Mouse (Mus musculus) left cerebral cortex, postnatal 10 days (tissue): ENCODE measurements around the gene Mast1. TPM values are rescaled to one million over a fixed set of nuclear protein-coding genes. Genes with fewer than 3 reads are reported as not detected.
"Not testable (repeated sequence)": the region's sequence is repeated elsewhere in the genome, so short reads cannot be mapped to it uniquely, and the experiment has no call there.

Experiments used
- DNase-seq, 2 experiments: peaks; one replicate each; pipeline ENCODE4 v3.0.0; 2021 to 2022; ENCODE audit warnings: low spot score in 2 of 2, mixed read lengths in 1 of 2; ENCODE audit errors: extremely low spot score in 1 of 2
- intact Hi-C: fragments of 180-260 bp; cut with DNase I; formaldehyde crosslinking; loops from one replicate; pipeline ENCODE4 v1.15.1; 2025
- total RNA-seq, 2 experiments: library from RNA; stranded (reverse); gene quantifications; 2 replicates each; pipeline ENCODE4 v1.2.3; 2021

The Mast1 gene
- total RNA-seq, 2 experiments from 2014 or later, result 183 to 187 TPM

DNA sequence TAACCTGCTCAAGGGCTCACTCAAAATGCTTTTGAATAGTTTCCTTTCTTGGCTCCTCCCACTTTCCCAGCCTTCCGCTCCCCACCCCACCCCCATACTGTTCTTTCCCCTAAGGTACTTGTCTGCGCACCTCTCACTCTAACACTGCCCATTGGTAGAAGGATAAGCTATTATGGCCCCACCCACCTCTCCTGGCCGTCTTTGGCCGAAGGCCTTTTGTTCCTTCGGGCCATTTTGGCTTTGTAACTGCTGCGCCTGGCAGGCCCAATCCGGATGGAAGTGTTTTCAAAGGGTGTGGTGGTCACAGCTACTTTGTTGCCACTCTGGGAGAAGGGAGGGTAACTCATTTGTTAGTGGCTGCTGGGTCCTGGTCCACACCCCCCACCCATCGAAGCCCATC lies 21.9 kb downstream of the Mast1 start:
- intact Hi-C loops, result no loop called here
- DNase-seq, result no peak

DNA sequence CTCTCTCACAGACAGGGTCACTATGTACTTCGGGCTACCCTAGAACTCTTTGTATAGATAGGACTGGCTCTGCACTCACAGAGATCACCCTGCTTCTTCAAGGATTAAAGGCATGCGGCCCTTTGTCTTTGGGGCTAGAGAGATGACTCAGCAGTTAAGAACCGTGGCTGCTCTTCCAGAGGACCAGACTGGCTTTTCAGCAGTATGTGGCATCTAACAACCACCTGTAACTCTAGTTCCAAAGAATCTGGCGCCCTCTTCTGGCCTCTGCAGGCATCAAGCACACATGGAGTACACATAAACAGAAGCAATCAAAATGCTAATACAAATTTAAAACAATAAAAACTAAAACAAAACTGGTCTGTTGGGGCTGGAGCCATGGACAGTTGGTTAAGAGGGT lies 23.2 kb downstream of the Mast1 start:
- intact Hi-C loops, result no loop called here
- DNase-seq, result peak in 1 of 2 experiments; percentile 51

DNA sequence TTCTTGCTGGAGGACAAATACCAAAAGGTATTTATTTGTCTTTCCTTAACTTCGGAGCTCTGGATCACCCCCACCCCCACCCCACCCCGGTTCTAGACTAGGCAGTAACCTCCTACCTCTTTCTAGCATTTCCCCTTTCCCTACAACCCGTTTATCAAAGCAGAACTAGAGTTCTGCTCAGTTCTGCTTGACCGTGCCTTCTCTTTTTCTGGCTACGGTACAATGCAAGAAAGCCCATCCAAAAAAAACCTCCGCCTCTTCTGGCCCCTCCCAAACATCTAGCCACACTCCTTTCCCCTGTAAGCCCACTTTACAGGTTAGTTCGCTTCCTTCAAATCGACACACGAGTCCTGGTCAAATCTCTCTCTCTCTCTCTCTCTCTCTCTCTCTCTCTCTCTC lies 23.7 kb downstream of the Mast1 start:
- intact Hi-C loops, result no loop called here
- no peak for DNase-seq

DNA sequence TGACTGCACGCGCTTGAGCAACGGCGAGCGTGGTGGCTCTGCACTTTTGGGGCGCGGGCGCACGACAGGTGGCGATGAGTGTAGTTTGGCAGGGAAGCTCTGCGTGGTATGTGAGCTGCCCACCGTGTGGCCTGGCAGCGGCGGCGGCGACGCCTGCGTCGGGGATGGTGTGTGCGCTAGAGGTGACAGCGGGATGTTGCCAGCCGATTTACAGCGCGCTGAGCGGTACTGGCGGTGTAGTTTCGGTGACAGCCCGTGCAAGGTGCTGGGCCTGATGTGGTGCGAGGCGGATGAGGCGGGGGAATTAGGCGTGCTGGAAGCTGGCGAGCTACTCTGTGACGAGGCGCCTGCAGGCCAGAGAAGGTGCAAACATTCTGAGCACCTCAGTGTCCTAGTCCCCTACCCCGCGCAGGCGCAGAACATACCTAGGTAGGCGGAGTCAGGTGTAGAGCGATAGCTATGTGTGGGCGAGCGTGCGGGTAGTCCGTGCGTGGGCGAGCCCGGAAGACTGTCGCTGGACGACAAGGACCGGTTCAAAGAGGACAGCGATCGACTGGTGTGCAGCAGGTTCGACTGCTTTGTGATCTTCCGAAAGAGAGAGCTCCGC lies 24.2 kb downstream of the Mast1 start:
- intact Hi-C loops, result no loop called here
- DNase-seq, result peak in 1 of 2 experiments; percentile 73

DNA sequence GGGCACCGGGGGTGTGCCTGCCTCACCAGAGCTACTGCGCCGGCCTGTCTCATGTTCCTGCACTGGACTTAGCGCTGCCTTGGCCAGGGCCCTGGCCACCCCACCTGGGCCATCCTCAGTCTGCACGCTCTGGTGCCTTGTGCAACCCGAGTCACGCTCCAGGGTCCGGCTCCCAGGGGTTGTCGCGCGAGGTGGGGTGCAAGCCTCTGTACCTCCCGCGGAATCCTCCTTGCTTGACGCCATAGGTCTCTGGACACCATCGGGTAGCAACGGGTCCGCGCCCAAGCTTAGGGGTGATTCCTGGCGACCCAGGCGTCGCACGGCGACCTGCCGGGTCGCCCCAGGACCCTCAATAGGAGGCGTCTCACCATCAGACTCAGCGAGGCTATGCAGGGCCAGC lies 24.8 kb downstream of the Mast1 start:
- intact Hi-C loops, result no loop called here

DNA sequence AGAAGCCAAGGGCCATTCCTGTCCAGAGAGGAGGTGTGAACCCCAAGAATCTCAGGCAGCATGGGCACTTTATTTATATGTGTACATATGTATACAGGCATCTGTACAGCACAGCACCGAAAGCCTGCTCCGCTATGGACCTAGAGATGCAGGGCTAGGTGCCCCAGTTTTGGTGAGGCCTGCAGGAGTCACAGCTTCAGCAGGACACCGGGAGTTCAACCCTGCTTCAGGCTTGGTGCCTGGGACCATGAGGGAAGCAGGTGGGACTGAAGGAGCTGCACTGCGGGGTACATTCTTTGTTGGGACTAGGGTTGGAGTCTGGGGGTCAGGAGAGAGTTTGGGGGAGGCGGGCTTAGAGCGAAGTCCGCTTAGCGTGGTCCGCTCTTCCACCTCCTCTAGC lies 25.3 kb downstream of the Mast1 start:
- intact Hi-C loops, result no loop called here
- DNase-seq, result no peak

More for the DNA sequence above, 24.8 kb downstream of the Mast1 start:
- no peak for DNase-seq

DNA sequence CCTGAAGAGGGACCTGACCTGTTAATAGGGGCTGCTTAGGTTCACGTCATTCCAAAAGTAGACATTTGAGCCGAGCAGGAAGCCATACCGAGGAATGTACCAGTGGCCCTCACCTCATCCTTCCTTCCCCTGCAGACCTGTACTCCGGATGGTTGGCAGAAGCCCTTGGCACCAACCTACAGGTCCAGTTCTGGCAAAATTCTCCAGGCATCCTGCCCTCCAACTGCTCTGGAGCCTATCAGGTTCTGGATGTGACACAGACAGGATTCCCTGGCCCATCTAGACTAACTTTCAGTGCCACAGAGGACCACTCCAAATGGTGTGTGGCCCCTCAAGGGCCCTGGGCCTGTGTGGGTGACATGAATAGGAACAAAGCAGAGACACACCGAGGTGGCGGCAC lies 26.6 kb downstream of the Mast1 start:
- no peak for DNase-seq
- intact Hi-C loops, result no loop called here

DNA sequence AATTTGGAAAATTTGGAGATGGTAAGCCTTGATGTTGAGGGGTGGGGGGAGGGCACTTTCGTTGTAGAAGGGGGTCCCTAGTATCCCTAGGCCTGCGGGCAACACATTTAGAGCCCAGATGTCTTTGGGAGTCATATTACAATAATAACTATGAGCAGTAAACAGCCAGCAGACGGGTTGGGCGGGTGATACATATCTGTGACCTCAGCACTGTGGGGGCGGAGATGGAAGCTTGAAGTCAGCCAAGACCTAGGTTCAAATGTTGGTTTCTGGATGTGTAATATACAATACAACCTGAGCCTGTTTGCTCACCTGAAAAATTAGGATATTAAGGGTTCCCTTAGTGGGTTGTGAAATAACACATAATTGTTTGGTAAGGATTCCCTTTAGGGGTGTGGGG lies 27.2 kb downstream of the Mast1 start:
- no peak for DNase-seq
- intact Hi-C loops, result no loop called here

DNA sequence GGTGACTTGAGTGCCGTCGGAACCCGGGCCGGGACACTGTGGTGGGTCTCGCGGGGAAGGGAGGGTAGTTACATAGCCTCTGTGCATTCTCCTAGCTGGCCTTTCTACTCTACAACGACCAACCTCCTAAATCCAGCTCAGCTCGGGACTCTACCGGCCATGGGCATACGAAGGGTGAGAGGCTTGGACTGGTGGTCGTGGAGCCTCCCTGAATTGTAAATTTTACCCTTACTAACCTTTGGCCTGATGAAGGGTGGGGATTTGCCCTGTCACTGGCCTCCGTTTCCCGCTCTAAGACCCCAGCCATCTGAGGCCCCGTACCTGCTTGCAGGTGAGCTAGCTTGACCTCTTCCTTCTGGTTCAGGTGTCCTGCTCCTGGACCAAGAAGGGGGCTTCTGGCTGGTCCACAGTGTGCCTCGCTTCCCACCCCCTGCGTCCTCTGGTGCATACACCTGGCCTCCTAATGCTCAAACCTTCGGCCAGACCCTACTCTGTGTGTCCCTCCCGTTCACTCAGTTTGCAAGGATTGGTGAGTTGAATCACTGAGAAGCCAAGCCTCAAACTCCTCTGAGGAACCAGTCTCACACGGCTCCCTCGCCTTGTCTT lies 27.9 kb downstream of the Mast1 start:
- DNase-seq, result no peak
- intact Hi-C loops, result no loop called here

DNA sequence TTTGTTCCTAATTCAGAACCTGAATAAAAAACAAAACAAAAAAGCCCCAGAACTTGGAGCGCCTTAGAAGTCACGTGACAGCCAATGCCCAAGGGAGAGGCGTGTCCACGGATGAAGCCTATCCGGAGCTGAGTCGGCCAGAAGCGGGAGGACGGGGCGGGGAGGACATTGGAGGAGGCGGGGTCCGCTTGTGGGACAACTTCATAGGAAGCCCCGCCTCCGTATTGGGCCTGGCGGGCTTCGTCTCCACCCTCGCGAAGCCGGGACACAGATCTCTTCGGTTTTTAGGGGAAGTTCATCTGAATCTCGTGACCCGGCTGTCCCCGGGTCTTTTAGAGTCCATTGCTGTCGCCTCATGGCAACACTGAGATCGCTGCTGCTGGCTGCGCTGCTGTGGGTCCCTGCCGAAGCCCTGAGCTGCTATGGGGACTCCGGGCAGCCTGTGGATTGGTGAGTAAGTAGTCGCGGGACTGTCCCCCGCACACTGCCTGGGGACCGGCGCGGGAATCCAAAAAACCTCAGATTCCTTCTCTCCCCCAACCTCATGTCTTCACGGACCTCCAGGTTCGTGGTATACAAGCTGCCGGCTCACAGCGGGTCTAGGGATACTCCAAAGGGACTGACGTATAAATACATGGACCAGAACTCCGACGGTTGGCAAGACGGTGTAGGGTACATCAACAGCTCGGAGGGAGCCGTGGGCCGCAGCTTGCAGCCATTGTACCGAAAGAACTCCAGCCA lies 28.6 kb downstream of the Mast1 start, which contains the start of gene Dnase2a:
Gene Dnase2a (plus strand): TSS at position 140 of the 741 bp plus-strand sequence.
- peak; percentile 82 to 98 for DNase-seq

DNA sequence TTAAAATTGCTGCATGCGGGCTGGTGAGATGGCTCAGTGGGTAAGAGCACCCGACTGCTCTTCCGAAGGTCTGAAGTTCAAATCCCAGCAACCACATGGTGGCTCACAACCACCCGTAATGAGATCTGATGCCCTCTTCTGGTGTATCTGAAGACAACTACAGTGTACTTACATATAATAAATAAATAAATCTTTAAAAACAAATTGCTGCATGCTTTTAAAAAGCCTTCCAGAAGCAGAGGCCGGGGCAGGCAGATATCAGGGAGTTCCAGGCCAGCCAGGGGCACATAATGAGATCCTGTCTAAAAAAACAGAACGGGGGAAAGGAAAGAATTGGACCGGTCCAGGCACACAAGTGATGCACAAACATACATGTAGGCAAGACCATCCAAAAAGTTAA lies 29.2 kb downstream of the Mast1 start:
- DNase-seq, intact Hi-C loops: not testable (repeated sequence)

More for the DNA sequence above, 28.6 kb downstream of the Mast1 start, which contains the start of gene Dnase2a:
- intact Hi-C loops, result no loop called here

DNA sequence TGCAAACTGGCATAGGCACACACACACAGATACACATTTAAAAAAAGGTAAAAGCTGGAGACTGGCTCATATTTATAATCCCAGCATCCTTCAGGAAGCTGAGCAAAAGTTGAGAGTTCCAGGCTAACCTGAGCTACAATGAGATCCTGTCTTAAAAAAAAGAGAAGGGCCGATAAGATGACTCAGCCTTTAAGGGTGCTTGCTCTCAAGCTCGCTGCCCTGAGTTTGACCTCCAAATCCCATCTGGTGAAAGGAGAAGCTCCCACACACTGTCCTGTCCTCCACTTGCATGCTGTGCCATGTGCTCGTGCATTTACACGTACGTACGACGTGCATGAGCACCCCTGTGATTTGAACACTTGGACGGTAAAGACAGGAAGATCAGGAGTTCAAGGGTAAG lies 29.7 kb downstream of the Mast1 start:
- intact Hi-C loops, result no loop called here
- no peak for DNase-seq

DNA sequence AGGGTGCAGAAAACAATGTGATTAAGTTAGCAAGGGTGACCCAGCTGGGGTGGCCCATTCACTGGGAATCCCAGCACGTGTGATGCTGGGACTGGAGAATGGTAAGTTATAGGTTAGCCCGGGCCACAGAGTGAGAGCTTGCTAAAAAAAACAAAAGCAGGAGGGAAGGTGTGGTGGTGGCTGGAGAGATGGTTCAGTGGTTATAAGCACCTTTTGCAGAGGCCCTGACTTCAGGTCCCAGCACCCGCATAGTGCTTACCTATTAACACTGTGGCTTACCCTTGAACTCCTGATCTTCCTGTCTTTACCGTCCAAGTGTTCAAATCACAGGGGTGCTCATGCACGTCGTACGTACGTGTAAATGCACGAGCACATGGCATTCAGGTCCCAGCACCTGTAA lies 30.1 kb downstream of the Mast1 start:
- intact Hi-C loops, result no loop called here
- no peak for DNase-seq

DNA sequence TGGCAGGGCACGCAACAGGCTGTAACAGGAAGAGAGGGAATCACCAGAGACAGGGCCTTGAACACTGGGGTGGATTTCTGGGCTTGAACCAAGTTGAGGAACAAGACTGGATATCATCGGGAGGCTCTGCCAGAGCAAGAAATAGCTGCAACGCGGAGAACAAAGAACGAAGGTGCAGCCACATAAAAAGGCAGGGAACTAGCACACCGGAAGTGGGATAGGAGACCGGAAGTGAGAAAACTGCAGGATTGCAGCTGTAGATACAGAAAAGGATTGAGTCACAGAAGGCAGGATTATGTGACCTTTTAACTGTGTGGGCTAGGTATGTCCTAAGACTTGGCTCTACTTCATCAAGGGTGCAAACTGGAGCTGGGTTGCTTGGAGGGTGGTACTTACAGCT lies 32.8 kb downstream of the Mast1 start:
- no peak for DNase-seq
- intact Hi-C loops, result loop anchor here (5.0 kb wide), 1 partner anchor 57 kb away; the partner anchor contains the start of gene Calr

DNA sequence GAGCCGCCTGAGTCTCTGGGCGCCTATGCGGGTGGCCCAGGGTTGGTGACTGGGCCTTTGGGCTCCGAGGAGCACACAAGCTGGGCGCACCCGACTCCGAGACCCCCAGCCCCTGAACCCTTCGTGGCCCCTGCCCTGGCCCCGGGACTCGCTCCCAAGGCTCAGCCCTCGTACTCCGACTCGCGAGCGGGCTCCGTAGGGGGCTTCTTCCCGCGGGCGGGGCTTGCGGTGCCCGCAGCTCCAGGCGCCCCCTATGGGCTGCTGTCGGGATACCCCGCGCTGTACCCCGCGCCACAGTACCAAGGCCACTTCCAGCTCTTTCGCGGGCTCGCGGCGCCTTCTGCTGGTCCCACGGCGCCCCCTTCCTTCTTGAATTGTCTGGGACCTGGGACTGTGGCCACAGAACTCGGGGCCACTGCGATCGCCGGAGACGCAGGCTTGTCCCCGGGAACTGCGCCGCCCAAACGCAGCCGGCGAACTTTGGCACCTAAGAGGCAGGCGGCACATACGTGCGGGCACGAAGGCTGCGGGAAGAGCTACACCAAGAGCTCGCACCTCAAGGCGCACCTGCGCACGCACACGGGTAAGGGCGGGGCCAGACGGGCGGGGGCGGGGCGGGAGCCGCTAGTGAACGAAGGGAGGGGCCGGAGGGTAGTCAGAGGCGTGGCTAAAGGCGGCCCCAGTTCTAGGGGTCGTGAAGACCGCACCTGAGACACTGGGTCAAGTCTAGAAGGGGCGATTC lies 34.1 kb downstream of the Mast1 start:
- peak; percentile 81 to 94 for DNase-seq
- intact Hi-C loops, result loop anchor here (5.0 kb wide), 1 partner anchor 56 kb away; the partner anchor contains the start of gene Calr

DNA sequence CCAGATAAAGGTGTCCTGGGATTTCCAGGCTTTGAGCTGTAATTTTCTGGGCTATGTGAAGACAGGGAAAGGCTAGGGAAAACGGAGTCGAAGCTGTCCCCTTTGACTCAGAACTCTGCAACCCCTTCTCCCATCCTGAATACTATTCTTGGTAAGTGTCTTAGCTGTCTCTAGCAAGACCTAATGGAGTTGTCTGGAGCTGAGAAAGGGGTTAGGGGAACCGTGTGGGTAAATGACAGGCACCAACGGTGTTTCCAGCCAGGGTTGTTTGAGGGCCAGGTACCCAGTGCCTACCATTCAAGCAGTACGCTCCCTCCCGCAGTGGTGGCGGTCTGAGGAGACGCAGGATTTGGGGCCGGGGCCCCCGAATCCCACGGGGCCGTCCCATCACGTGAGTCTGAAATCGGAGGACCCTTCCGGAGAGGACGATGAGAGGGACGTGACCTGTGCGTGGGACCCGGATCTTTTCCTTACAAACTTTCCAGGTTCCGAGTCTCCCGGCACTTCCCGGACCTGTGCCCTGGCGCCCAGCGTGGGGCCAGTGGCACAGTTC lies 34.7 kb downstream of the Mast1 start:
- no peak for DNase-seq
- intact Hi-C loops, result loop anchor here (5.0 kb wide), 1 partner anchor 55 kb away; the partner anchor contains the start of gene Calr

DNA sequence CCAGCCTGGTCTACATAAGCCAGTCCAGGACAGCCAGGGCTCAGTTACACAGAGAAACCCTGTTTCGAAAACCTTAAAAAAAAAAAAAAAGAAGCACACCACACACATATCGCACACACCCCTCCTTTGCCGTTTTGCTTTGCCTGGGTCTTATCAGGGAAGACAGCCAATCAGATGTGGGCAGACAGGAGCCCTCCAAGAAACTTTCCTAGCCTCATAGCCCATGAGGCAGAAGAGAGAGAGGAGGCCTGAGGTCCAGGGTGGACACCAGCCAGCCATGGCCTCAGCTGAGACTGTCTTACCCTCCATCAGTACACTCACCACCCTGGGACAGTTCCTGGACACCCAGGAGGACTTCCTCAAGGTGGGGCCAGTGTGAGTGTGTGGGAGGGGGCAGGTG lies 35.4 kb downstream of the Mast1 start, which contains the start of gene Klf1:
Gene Klf1 (plus strand): TSS at position 177 of the 400 bp plus-strand sequence.
- DNase-seq, result no peak
- intact Hi-C loops, result loop anchor here (5.0 kb wide), 1 partner anchor 54 kb away; the partner anchor contains the start of gene Calr

DNA sequence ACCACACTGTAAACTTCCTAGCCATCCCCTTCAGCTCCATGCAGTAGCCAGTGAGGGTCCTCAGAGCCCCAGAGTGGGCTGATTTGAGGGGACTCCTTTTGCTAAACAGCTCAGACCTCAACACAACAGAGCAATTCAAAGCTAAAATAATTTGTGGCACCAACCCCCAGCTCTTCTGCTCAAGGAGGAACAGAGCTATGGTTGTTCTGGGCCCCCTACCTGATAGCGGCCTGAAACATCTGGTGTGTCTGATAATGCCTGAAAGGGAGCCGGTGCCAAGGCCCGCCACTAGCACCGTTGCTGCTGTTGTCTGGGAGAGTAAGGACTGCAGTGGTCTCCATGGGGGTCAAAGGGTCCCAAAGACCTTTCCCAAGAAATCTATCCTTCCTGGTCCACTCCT lies 36.1 kb downstream of the Mast1 start:
- intact Hi-C loops, result loop anchor here (5.0 kb wide), 1 partner anchor 54 kb away; the partner anchor contains the start of gene Calr
- no peak for DNase-seq

DNA sequence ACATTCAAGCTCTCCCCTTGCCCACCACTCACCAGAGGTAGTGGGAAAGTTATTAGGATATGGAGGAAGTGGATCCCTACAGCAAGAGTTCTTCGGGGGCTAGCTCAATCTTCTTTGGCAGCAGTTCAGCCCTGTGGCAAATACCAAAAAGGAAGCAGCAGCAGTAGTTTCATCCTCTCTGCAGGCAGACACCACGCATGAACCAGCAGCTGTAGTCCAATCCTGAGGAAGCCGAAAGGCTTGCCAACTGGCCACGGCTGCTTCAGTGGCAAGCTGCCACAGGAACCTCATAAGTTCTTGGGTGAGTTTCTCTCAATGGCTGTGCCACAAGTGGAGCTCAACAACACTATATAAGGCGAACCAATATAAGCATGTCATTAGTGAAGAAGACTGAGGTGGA lies 41.2 kb downstream of the Mast1 start:
- intact Hi-C loops, result no loop called here
- DNase-seq, result no peak
